Mouse (Mus musculus) cerebellum, adult 8-10 months (tissue): ENCODE data around the gene Cfap43.
A peak's percentile ranks its signal among the peaks of the same experiment; 100 is the strongest.
"Not testable (repeated sequence)": the region's sequence is repeated elsewhere in the genome, so short reads cannot be mapped to it uniquely, and the experiment has no call there.

ENCODE experiments used
- DNase-seq: peaks from one replicate; pipeline ENCODE4 v3.0.0; 2022

Cfap43 gene

DNA sequence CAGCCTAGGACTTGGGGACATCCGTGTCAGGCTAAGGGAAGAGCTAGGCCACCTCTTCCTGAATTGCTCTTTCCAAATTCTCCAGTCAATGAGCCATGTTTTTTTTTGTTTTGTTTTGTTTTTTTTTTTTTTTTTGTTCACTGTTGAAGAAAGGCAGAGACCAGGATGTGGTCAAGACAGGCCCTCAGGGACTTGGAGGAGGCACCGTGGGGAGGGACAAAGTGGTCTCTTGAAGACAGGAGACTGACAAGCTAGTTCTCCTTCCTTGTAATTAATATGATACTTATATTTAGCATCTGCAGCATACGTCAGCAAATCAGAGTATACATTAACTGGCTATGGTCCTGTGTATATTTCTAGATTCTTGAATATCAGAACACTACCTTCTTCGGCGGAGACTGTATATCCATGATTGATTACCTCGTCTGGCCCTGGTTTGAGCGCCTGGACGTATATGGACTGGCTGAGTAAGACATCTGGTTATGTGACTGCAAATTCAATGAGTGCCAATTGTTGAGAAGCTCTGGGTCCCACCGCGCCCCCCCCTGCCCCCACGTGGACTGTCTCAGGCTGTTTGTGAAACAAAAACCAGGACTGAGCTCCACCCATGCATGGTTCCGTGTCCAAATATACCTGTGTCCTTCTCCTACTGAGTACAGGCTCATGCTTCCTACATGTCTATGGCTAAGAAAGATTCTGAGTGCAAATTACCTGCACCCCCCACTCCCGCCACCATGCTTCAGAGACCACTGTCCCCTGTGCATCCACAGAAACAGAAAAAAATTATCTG lies 34.6 kb downstream of the Cfap43 start:
- DNase-seq: no peak

DNA sequence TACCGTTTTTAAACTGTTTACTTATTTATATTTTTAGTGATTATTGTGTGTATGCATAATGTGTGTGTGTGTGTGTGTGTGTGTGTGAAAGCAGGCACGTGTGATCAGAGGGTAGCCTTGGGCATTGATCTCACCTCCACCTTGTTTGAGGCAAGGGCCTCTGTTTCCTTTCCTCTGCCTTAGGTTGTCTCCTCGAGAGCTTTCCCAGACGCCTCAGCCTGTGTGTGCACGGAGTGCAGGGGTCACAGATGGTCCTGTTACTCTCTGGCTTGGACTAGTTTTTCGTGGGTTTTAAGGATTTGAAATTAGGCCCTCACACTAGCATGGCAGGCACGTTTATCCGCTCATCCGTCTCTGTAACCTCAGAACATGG lies 36.2 kb downstream of the Cfap43 start:
- DNase-seq: no peak

DNA sequence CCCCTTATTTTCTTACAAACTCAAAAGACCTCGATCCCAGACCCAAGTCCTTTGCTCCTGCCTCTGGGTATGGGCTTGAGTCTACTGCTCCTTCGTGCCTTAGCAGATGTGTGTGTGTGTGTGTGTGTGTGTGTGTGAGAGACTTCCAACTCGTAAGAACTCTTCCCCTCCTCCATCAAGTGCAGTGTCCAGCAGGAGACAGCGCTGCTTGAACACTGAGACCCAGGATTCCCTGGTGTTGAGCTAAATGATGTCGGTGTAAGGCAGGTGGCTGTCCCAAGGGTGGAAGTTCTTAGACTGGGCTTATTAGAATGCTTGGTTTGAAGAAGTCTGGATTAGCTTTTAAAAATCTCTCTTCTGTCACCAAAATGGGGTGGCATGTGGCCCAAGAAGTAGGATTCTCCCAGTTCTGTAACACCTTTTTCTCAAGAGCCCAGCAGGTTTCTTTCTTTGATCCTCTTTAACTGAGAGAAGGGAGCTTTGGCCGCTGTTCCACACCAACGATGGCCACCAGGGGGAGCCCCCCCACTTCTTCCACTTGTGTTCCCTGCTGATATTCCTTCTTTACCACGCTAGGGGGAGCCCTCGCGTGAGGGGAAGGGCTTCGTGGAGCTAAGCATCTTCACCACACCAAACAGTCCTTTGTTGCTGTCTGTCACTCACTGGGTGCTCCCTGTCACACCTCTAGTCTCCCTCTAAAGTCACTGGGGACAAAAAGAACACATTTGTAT lies 36.8 kb downstream of the Cfap43 start:
- peak; percentile 67 for DNase-seq

DNA sequence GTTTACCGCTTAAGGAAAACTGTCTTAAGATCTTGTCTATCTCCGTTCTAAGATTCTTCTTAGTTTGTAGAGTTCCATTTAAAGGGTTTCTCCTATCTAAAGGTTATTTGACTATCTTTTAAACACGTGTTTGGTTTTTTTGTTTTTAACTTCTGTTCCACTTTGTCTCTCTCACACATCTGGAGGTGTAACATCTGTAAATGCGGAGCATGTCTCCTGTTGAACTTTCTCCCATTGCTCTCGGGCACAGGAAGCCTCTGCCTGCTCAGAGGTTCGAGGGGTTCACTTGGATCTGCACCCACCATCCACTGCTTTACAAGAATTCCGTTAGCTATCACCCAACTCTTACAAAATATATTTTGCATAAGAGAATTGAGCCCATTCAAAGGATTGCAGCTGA lies 37.5 kb downstream of the Cfap43 start:
- no peak for DNase-seq

DNA sequence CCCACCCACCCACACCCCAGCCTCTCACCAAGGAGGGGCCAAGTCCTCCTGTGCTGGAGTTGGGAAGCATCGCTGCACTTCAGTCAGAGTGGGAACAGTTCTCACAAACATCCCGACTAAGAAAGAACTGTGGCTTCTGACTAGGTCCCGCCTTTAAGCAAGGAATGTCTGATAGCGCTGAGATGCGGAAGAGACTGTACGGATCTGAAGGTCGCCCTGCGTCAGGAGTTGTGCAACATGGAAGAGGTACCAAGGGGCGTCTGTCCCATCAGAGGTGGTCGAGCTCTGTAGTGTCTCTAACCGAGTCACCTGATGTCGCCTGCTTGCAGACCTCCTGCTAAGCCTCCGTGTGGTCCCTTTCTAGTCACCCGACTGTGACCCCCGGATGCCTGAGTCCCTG lies 42.8 kb downstream of the Cfap43 start:
- DNase-seq: no peak

DNA sequence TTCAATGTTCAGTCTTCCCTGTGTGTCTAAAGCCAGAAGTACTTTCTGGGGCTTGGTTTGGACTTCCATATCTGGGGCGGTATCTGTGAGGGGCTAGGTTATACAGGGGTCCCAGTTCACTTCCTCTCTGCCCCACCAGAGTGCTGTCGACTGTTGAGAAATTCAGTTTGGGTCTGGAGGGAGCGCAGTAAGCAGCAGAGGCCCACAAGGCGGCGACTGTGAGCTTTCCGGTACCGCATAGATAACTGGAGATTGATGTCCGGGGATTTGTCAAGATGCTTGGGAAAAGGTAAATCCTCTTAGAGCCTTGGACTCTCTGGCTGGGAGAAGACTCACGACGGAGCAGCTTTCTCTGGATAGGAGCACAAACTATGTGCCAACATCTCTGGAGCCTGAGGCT lies 47.6 kb downstream of the Cfap43 start:
- DNase-seq: no peak

DNA sequence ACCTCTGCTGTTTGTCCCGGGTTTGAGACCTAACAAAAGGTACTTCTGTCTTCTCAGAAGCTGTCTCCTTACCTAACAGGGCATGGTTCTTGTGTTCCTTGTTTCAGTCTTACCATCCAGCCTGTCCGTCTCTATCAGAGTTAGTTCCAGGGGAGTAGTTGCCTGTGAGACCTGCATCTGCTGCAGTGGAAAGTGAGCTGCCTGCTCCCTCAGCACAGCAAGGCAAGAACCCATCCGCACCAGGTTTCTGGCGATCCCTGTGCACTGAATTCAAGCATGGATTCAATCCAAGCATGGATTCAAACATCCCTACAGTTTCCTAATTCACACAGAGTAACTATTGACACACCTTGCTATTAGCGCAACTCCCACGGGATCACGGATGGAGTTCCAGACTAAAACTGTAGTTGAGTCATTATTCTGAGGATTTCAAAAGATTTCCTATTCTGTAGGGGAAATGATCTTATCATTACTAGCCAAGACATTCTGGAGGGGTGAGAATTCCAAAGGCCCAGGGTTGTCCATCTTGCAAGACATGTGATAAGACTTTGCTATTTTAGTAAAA lies 48.9 kb downstream of the Cfap43 start:
- DNase-seq: no peak

DNA sequence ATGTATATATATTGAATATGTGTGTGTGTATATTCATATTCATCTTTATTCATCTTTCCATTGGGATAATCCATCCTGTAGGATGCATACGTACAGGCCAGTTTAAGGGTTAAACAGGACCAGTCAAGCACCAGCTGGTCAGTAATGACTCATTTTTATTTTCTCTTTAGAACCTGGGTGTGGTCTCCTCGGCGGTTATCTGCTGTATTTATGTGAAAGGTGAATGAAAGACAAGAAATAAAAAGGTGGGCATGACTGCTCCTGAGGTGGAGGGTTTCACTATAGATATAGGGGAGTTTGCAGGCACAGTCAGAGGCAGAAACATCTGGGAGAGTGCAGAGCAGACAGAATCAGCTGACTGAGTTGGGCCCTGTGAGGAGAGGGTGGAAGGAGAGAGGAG lies 49.6 kb downstream of the Cfap43 start:
- no peak for DNase-seq

DNA sequence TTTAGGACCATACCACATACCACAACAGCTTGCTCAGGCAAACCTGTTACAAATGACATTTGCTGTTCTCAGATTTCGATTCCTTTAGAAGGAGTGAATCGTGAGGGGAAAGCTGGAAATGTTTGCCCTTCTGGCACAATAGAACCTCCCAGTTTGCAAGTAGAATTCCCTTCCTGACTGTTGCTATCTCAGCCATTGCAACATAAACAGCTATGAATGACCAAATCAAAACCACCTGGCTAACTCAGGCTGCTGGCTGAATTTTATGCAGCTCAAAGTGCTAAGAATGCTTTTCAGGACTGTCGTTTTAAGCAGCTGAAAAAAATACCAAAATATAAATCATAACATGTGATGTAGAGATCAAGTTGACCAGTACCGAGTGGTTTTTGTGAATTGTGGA lies 50.1 kb downstream of the Cfap43 start:
- no peak for DNase-seq

DNA sequence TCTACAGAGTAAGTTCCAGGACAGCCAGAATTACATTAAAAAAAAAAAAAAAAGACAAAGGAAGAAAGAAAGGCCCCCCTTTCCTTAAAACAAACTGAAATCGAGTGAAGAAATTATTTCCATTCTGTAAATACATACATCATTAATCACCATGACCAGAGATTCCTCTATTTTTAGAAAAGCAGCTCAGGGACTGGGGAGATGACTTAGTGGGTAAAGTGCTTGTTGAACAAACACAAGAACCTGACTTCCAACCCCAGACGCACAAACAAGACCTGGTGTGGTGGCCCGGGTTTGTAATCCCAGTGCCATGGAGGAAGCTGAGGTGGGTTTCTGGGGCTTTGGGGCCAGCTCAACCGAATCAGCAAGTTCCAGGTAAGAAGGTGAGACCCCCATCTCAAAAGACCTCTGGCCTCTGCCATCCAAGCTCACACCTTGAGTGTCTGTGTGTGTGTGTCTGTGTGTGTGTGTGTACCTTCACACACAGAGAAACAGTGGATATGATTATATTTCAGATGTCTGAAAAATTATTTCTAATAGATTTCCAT lies 51.4 kb downstream of the Cfap43 start:
- DNase-seq: no peak

DNA sequence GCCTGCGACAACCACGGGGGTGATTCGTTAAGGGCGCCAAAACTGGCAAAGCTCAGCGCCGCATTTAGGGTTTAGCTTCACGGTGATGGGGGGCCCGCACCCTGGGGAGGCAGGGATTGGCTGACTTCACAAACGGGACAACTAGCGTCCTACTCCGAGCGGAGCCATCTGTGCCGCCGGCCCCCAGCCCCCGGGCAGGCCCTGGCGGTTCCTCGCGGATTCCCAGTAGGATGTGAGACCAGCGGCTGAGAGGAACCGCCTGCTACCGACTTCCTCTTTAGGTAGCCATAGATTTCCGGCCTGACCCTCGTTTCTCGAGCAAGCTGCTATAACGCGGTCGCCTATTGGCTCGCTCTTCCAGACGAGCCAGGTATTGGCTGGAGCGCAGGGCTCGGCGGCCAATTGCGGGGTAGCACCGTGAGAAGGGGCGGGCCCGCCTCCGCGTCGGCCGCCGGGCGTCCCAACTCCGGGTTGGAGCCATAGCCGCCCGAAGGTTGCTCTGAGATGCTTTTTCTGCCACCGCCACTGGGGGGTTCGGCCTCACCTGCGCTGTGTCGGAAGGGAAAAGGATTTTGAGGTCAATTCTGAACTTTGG lies 53.6 kb downstream of the Cfap43 start, which contains the start of gene Gsto2:
Gene Gsto2 (plus strand): TSS at position 182 of the 595 bp plus-strand sequence.
- peak; percentile 92 for DNase-seq

DNA sequence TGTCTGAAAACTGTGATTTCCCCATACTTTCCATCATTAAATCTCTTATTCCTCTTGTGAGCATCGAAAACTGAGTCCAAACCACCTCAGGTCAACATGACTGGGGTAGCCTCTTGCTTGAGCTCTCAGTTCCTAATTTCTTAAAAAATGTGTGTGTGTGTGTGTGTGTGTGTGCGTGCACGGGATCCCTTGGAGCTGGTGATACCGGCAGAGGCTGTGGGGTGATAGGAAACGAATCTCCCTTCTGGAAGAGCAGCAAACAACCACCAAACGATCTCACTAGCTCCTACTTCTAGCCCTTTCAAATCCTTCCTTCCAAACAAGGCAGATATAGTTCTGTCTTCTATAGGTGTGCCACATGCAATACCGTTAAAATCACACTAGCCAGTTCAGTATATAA lies 54.4 kb downstream of the Cfap43 start:
- no peak for DNase-seq

DNA sequence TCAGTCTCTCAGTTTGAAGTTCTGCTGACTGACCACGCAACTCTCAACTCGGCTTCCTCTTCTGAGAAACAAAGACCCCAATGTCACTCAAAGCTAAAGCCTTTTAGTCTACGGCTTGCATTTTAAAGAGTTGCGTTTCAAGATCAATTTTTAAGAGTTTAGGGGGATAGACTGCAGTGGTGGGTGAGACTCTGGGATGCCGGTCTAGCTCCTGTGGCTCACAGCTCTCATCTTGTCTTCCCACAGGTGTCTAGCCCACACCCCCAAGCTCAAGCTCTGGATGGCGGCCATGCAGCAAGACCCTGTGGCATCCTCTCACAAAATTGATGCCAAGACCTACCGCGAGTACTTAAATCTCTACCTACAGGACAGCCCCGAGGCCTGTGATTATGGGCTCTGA lies 55.0 kb downstream of the Cfap43 start:
- DNase-seq: no peak

DNA sequence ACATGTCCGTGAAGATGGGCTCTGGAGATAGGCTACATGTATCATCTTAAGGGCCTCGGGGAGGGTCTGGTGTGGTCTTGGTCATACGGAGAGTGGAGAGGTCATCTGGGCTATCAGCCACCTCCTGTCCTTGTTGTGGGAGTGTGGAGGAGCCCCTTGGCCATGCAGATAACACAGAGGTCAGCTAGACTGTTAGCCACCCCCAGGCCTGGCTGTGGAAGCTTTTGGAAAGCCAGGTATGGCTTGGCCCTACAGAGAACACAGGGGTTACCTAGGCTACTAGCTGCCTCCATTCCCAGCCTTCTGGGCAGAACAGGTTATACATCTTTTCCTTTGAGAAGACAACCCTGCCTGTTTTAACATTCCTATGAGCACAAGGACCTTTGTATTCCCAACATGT lies 56.5 kb downstream of the Cfap43 start:
- DNase-seq: no peak

DNA sequence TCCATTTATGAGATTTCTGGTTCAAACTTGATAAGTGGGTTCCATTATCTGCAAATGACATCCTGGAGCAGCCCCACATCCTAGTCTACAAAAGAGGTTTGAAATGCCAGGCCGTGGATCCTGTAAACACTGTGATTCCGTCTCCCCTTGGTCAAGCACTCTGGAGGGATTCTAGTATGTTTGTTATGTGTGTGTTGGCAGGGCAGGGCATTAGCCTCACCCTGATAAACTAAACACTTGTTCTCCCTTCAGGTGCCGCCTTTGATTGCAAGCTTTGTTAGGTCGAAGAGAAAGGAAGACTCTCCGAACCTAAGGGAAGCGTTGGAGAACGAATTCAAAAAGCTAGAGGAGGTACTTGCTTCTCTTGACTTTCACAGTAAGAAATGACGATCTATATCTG lies 59.9 kb downstream of the Cfap43 start:
- DNase-seq: no peak

DNA sequence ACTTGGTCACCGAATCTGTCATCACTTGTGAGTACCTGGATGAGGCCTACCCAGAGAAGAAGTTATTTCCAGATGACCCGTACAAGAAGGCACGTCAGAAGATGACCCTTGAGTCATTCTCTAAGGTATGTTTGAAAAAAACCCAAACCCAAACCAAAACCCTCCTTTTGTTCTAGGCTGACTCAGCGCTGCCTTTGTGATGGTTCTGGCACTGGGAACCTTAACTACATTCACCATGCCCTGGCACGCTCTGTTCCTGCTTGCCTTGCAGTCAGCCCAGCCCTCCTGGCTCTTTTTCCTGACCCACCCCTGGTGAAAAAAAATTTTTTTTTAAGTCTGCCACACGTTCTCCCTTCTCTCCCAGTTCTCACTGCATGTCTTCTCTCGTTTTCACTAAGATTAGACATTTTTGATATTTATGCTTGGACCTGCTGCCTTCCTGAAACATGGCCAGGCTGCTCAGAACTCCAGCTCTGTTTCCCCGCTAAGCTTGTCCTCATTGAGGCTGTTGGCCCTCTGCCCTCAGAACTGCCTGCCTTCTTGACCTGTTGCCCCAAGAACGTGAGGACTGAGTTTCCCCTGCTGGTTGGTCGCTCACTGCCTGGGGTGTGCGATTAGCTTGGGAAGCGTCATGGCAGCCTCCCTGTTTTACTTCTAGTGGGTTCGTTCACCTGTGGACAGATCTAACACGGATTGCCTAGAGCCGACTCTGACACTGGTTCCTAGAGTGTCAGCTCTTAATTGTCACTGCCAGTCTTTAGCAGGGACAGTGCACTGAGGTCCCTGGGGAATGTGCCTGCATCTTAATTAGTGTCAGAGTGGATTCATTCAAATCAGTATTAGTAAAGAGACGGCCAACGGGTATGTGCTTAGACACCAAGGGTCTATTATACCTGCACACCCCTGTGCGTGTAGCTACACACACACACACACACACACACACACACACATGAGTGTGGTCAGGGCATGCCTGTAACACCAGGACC lies 60.8 kb downstream of the Cfap43 start:
- DNase-seq: no peak

DNA sequence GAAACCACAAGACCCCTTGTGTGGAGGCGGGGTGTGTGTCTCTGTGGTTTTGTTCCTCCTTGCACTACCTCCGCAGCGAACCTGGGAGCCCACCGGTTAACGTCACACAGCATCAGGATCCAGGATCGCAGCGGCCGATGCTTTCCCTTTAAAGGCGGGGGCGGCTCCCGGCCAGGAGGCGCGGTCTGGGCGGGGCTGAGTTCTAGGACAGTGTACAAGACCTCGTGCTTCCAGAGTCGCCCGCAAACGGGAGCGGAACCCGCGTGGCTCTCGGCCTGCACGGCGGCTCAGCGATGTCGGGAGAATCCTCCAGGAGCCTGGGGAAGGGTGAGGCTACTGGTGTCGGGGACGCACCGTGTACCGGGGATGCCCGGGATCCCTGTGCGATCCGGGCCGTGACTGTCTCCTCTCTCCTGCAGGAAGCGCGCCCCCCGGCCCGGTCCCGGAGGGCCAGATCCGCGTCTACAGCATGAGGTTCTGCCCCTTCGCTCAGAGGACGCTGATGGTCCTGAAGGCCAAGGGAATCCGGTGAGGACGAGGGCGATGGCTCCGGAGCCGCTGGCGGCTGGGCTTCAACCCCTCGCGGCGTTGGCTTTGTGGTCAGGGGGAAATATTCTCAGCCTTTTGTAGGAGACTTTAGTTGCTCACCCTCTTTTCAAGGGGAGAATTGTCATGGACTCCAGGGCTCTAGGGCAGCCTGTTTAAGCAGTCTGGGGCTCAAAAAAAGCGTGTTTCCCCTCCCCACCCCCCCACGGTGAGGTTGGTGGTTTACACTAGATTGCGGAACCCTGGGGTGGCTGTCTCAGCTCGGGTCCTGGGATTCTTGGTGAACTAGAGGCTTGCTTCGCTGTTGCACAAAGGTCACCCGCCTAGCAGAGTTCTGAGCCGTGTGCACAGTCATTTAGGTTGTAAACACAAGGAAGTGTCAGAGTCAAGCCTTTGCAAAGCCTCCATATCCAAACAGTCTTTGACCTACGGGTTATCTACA lies 64.0 kb downstream of the Cfap43 start, which contains the start of gene Gsto1:
Gene Gsto1 (plus strand): TSS at position 175 of the 988 bp plus-strand sequence.
- peak; percentile 89 for DNase-seq

DNA sequence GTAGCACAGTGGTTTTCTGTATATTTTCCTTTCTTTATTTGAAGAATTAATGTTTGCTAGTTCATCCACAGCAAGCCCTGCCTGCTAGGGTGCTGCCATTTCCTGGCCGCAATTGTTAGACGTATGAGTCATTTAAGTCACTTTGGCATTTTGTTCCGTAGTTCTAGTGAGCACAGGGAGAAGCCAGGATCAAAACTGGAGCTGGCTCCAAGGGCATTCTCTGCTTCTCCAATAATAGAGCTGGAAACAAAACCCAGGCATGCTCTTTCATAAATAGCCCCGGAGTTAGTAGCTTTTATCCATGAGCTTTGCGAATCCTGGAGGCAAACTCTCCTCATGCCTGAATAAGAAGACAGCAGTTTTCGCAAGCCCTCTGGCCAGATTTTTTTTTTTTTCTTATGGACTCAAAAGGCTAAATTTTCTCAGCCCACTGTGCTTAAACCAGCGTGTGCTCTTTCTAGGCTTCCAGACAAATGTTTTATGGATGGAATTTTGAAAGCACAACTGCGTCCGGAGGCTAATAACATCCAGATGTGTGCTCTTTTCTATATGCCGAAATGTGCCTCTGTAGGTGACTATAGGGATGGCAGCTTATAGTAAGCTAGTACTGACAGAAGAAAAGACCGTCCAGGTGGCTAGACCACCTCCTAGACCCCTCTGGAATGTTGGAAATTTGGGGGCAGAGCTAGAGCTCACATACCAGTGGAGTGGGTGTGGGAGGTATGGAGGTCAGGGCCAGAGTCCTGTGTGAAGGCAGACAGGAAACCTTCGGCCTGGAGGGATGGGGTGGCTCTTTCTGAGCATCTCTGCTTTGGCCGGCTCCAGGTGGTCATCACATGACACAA lies 64.9 kb downstream of the Cfap43 start:
- DNase-seq: no peak

DNA sequence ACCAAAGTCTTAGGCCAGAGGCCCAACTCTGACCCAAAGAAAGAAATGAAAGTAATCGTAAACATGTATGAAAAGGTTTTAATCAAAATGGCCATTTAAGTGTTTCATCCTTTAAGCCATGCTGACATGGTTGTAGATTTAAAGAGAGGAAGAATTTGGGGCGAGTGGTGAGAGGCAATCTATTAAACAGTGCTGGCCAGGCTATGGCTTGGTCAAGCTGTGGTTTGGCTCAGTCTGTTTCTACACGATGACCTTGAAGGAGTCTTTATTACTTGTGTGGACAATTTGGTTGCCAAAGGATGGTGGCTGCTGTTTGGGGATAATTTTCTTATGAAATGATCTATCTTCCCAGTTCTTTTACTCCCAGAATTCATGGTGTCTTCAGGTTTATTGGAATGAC lies 66.0 kb downstream of the Cfap43 start:
- DNase-seq: no peak

DNA sequence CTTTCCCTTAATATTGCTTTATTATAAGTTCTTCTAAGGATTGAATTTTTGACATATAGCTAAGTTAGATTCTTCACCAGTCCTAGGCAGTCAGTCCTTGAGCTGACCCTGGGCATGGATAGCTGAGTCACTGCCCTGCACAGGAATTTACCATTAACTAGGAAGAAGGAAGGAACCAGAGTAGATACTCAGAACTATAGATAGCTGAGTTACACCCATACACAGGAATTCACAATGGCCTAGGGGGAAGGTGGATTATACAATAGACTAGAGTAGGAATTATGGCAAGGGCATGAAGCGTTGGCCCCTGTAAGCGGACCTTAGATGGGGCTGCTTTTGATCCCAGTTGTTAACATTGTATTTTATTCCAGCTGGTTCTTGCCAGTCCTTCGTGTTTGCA lies 67.0 kb downstream of the Cfap43 start:
- not testable (repeated sequence) for DNase-seq
